Mouse (Mus musculus) forebrain, postnatal 0 days (tissue): Measurements from ENCODE around the gene Sbf2. TPM values are rescaled to one million over a fixed set of nuclear protein-coding genes. Genes with fewer than 3 reads are reported as not detected.

ENCODE experiments used
- ATAC-seq: fragments of 200-750 bp; cut with Nextera tagmentation; 2 replicates; pipeline ENCODE4 v1.8.0; 2017; ENCODE audit warnings: mild to moderate bottlenecking, moderate library complexity
- DNase-seq: peaks from one replicate; pipeline ENCODE4 v3.0.0-alpha.2; 2015
- H3K27ac ChIP-seq: fragments of 300-500 bp; sonication (generic); 2 replicates; pipeline ENCODE4 v1.5.1; 2014; ENCODE audit warnings: low read depth, mild to moderate bottlenecking, antibody characterized with exemption, low read length, moderate library complexity, mixed read lengths
- H3K27me3 ChIP-seq: fragments of 300-500 bp; sonication (generic); 2 replicates; pipeline ENCODE4 v1.6.1; 2014; ENCODE audit warnings: mild to moderate bottlenecking, low read length, mixed read lengths; ENCODE audit not compliant: insufficient read depth
- H3K36me3 ChIP-seq: fragments of 300-500 bp; sonication (generic); 2 replicates; pipeline ENCODE4 v1.6.1; 2014; ENCODE audit warnings: mild to moderate bottlenecking, moderate library complexity; ENCODE audit not compliant: insufficient read depth
- H3K4me1 ChIP-seq: fragments of 300-500 bp; sonication (generic); 2 replicates; pipeline ENCODE4 v1.6.1; 2014; ENCODE audit warnings: antibody characterized with exemption; ENCODE audit not compliant: insufficient read depth
- H3K4me2 ChIP-seq: fragments of 300-500 bp; sonication (generic); 2 replicates; pipeline ENCODE4 v1.6.1; 2014; ENCODE audit warnings: low read depth, mild to moderate bottlenecking, moderate library complexity
- H3K4me3 ChIP-seq: fragments of 300-500 bp; sonication (generic); 2 replicates; pipeline ENCODE4 v1.5.1; 2014; ENCODE audit warnings: low read depth, low read length, mixed read lengths
- H3K9ac ChIP-seq: fragments of 300-500 bp; sonication (generic); 2 replicates; pipeline ENCODE4 v1.6.1; 2014; ENCODE audit warnings: mild to moderate bottlenecking
- H3K9me3 ChIP-seq: fragments of 300-500 bp; sonication (generic); 2 replicates; pipeline ENCODE4 v1.6.1; 2016; ENCODE audit warnings: low read length
- CTCF ChIP-seq: sonication (generic); IDR thresholded peaks from 2 replicates; pipeline ENCODE4 v1.5.1; 2016; ENCODE audit warnings: antibody characterized with exemption, control low read depth, low read depth
- WGBS: fragments of 180-500 bp; shearing (Covaris S2); extraction: QIAGEN DNeasy Blood & Tissue Kit; methylation state at CpG from one replicate; pipeline ENCODE4 v1.1.7; 2014; 5-methylcytosine and 5-hydroxymethylcytosine counted together
- polyA plus RNA-seq: library from polyadenylated mRNA; unstranded; fragments of >200 nt; fragmentation: Nextera tagmentation; extraction: Ambion mirVana; gene quantifications from 2 replicates; pipeline ENCODE4 v1.2.1, GENCODE M21; 2015
- total RNA-seq: library from RNA; depleted of rRNA; stranded (reverse); fragments of >200 nt; gene quantifications from 2 replicates; pipeline ENCODE4 v1.2.3, GENCODE M21; 2014

The Sbf2 gene
- total and polyA plus RNA-seq, 2 experiments from 2014 or later, result 43.3 to 88.3 TPM

DNA sequence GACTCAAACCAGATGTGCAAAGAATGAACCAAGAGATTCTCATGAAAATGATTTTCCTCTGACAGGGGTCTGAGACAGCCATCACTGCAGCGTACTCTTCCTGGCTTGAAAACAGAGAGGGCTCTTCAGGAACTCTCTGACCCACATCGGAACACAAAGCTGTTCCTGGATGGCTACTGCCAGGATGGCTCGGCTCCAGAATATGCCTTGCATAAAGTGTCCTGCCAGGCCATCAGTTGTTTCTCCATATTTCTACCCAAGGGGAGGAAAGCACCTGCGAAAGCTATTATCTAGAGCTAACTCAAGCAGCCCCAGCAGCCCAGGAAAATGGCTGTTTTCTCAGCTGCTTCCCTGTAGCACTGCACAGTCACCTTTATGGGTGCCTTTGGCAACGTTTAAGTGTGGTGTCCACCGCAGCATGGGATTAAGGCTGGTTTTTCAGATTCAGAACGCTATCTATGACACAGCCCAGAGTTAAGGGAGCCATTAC, 300.3 kb downstream of the Sbf2 start:
- 89% methylated on average over 7 of the region's 7 CpGs for WGBS
- H3K4me1 ChIP-seq, result no peaks in the 10 kb centered on the region
- H3K9ac ChIP-seq, result no peak overlapping the region
- H3K27me3 ChIP-seq, result no peaks in the 10 kb centered on the region
- no peak for ATAC-seq
- no peak overlapping the region for H3K27ac ChIP-seq
- DNase-seq, result no peak
- H3K4me2 ChIP-seq, result no peak overlapping the region
- TF ChIP-seq CTCF, result no peak
- no peak overlapping the region for H3K4me3 ChIP-seq
- peaks cover 71% of the 10 kb centered on the region for H3K36me3 ChIP-seq
- H3K9me3 ChIP-seq, result no peaks in the 10 kb centered on the region

DNA sequence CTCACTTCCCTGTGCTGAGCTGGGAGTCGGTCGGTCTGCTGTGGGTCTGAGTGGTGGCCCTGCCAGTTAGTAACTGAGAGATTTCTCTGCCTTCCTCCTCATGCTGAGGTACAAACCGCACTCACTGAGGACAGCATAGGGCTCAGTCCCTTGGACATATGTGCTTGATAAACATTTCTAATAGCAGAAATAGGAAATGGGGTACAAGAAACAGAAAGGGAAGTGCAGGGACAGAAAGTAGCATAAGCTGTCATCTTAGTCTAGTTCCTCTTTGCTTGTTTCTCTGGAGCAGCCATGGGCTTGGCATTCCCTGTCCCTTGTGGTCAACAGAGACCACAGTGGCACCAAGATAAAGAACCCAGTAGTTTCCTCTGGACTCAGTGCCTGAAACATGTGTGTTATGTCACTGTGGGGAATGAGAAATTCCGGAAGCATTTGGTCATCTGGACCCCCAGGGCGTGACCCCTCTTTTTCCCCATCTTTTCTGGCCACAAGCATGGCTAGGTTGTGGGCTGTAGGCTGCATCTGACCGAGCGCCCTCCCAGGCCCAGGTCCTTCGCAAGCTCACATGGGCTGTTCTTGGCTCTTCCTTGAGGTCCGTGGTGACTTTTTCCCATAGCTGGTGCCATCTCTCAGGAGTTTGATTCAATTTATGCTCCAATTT, 301.2 kb downstream of the Sbf2 start:
- no peaks in the 10 kb centered on the region for H3K27me3 ChIP-seq
- H3K36me3 ChIP-seq, result peaks cover 74% of the 10 kb centered on the region
- WGBS, result 92% methylated on average over 9 of the region's 9 CpGs
- H3K4me3 ChIP-seq, result no peak overlapping the region
- H3K4me2 ChIP-seq, result no peak overlapping the region
- H3K9ac ChIP-seq, result no peak overlapping the region
- no peaks in the 10 kb centered on the region for H3K9me3 ChIP-seq
- ATAC-seq (no peak), DNase-seq (no peak)
- no peak for TF ChIP-seq CTCF
- no peak overlapping the region for H3K27ac ChIP-seq
- H3K4me1 ChIP-seq, result no peaks in the 10 kb centered on the region

DNA sequence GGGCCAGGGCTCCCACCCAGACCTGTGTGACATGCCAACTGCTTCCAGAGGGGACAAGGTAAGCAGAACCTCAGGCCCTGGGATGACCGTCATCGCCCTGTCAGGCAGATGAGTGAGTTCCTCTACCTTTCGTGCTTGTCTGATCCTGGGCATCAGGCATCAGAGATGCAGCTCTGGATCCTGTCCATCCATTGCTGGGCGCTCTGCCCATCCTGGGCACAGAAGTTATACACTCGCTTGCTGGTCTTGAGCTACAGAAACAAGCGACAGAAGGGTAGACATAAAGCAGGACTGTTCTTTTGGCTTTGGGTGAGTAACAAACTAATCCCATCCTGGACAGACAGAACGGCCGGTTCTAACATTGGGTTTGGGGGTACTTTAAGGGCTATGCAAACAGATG, 305.5 kb downstream of the Sbf2 start:
- Histone ChIP-seq H3K27me3 (no peaks in the 10 kb centered on the region), H3K27ac (no peak overlapping the region), H3K4me1 (no peaks in the 10 kb centered on the region), H3K4me3 (no peak overlapping the region), H3K9ac (no peak overlapping the region), H3K9me3 (no peaks in the 10 kb centered on the region), H3K36me3 (peaks cover 81% of the 10 kb centered on the region), H3K4me2 (no peak overlapping the region)
- no peak for TF ChIP-seq CTCF
- no peak for ATAC-seq
- no peak for DNase-seq
- WGBS, result 76% methylated on average over 8 of the region's 8 CpGs

DNA sequence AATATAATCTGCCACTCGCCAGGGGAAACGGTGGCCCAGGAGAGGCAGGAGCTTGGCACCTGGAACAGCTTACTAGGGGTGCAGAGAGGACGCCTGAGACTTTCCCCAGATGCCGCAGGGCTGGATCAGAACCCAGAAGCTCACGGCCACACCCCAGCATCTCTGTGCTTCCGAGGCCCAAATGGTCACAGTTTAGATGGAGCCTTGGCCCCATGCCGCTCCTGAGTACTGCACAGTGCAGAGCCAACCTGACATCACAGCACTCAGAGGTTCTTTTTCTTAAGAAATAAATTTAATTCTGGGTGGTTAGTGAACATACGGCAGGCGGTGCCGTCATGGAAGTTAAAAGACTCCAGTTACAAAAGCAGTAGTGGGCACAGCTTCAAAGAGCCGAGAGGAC, 307.0 kb downstream of the Sbf2 start:
- ATAC-seq (no peak), DNase-seq (no peak)
- peaks cover 68% of the 10 kb centered on the region for H3K36me3 ChIP-seq
- no peak overlapping the region for H3K9ac ChIP-seq
- H3K4me2 ChIP-seq, result no peak overlapping the region
- no peaks in the 10 kb centered on the region for H3K9me3 ChIP-seq
- no peak for TF ChIP-seq CTCF
- H3K27ac ChIP-seq, result no peak overlapping the region
- no peaks in the 10 kb centered on the region for H3K27me3 ChIP-seq
- H3K4me3 ChIP-seq, result no peak overlapping the region
- WGBS, result 84% methylated on average over 11 of the region's 11 CpGs
- no peaks in the 10 kb centered on the region for H3K4me1 ChIP-seq

DNA sequence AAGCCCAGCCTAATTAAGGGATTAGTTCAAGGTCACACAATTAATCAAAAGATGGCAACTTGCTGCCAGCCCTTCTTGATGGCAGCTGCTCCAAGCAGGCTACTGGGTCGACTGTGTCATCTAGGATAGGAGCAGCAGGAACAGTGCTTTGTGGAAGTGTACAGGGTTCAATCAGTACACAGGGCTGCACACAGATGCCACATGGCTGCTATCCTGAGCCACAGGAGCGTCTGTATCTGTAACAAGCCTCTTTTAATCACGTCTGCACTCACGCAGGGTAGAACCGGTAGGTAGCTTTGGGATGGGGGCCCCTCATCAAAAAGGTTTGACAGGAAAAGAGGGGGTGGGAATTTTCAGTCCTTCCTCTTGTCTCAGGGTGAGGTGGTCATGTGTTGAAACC, 308.4 kb downstream of the Sbf2 start:
- no peak for DNase-seq
- H3K4me3 ChIP-seq, result no peak overlapping the region
- H3K4me2 ChIP-seq, result no peak overlapping the region
- no peaks in the 10 kb centered on the region for H3K27me3 ChIP-seq
- no peak for ATAC-seq
- no peak overlapping the region for H3K9ac ChIP-seq
- TF ChIP-seq CTCF, result no peak
- no peak overlapping the region for H3K27ac ChIP-seq
- H3K9me3 ChIP-seq, result no peaks in the 10 kb centered on the region
- H3K36me3 ChIP-seq, result peaks cover 54% of the 10 kb centered on the region
- H3K4me1 ChIP-seq, result no peaks in the 10 kb centered on the region
- WGBS, result 68% methylated on average over 5 of the region's 5 CpGs

DNA sequence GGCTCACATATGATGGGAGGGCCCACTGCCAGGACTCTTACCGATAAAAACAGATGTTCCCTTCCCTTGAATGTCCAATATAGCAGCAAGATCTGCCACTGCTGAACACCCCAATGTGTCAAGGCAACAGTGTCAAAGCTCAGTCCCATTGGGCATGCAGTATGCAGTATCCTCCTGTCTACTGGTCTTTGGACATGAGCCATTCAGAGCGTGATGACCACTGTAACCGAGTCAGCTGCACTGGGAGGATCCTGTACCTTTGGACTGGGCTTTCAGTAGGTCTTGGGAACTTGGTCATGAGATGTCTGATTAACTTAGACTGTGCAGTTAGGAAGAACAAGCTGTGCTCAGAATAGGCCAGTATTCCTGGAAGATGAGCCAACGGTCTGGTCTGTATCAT, 309.2 kb downstream of the Sbf2 start:
- 89% methylated on average over 4 of the region's 4 CpGs for WGBS
- ATAC-seq (no peak), DNase-seq (no peak)
- Histone ChIP-seq H3K4me3 (no peak overlapping the region), H3K36me3 (peaks cover 46% of the 10 kb centered on the region), H3K9me3 (no peaks in the 10 kb centered on the region), H3K27ac (no peak overlapping the region), H3K4me2 (no peak overlapping the region), H3K27me3 (no peaks in the 10 kb centered on the region), H3K4me1 (no peaks in the 10 kb centered on the region), H3K9ac (no peak overlapping the region)
- no peak for TF ChIP-seq CTCF

DNA sequence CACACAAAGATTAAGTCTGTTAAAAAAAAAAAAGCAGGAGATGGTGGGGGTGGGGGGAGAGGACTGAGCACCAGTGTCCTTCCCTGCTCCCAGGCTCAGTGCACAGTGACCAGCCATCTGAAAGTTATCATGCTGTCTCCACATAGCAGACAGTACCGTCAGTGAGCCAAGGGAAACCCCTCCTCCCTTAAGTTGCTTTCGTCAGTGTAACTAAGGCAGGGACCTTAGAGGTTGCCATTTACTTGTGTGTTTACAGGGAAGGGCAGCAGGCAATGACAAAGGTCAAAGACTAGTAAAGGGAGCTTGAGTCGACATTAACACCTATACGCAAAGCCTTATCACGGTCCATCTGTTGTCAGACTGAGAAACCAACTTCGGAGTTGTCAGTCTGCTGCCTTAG, 311.8 kb downstream of the Sbf2 start:
- Histone ChIP-seq H3K27ac (no peak overlapping the region), H3K9ac (no peak overlapping the region), H3K27me3 (no peaks in the 10 kb centered on the region), H3K4me1 (no peaks in the 10 kb centered on the region), H3K4me3 (no peak overlapping the region), H3K9me3 (no peaks in the 10 kb centered on the region), H3K36me3 (peaks cover 25% of the 10 kb centered on the region), H3K4me2 (no peak overlapping the region)
- DNase-seq (no peak), ATAC-seq (no peak)
- WGBS, result 83% methylated on average over 6 of the region's 6 CpGs
- no peak for TF ChIP-seq CTCF
